Mouse (Mus musculus) ovary, postnatal 14 days (tissue): ENCODE results near the gene Tac4.

Experiments
- DNase-seq: peaks from one replicate; pipeline ENCODE4 v3.0.0; 2022; ENCODE audit warnings: low spot score

Gene Tac4

GRCm38 (mm10) chr11:95263816-95264454 lies 2.6 kb downstream of the Tac4 start:
- no peak for DNase-seq

- no peak for DNase-seq
Measured at GRCm38 (mm10) chr11:95264455-95265013, 3.2 kb downstream of the Tac4 start.

GRCm38 (mm10) chr11:95266540-95267245 lies 5.4 kb downstream of the Tac4 start:
- no peak for DNase-seq

GRCm38 (mm10) chr11:95273661-95274060 lies 12.3 kb downstream of the Tac4 start:
- no peak for DNase-seq

- DNase-seq: no peak
Measured at GRCm38 (mm10) chr11:95274613-95275012, 13.3 kb downstream of the Tac4 start.

- DNase-seq: no peak
Measured at GRCm38 (mm10) chr11:95276056-95276455, 14.7 kb downstream of the Tac4 start.

GRCm38 (mm10) chr11:95279061-95279659 lies 17.8 kb downstream of the Tac4 start:
- no peak for DNase-seq

GRCm38 (mm10) chr11:95282331-95282730 lies 21.0 kb downstream of the Tac4 start:
- DNase-seq: no peak

GRCm38 (mm10) chr11:95291998-95292397 lies 30.7 kb downstream of the Tac4 start:
- DNase-seq: no peak

GRCm38 (mm10) chr11:95293017-95293624 lies 31.8 kb downstream of the Tac4 start:
- no peak for DNase-seq

- no peak for DNase-seq
Measured at GRCm38 (mm10) chr11:95295736-95296135, 34.4 kb downstream of the Tac4 start.

- DNase-seq: no peak
Measured at GRCm38 (mm10) chr11:95298146-95298545, 36.8 kb downstream of the Tac4 start.

GRCm38 (mm10) chr11:95299886-95300285 lies 38.6 kb downstream of the Tac4 start:
- no peak for DNase-seq

GRCm38 (mm10) chr11:95301772-95302171 lies 40.4 kb downstream of the Tac4 start:
- no peak for DNase-seq

- DNase-seq: no peak
Measured at GRCm38 (mm10) chr11:95305600-95305999, 44.3 kb downstream of the Tac4 start.

GRCm38 (mm10) chr11:95307526-95307925 lies 46.2 kb downstream of the Tac4 start:
- no peak for DNase-seq

GRCm38 (mm10) chr11:95309510-95310006 lies 48.2 kb downstream of the Tac4 start:
- peak; percentile 86 for DNase-seq

GRCm38 (mm10) chr11:95310007-95310647 lies 48.8 kb downstream of the Tac4 start, which contains the start of gene Kat7:
Kat7 (minus strand) TSS chr11:95310246.
- DNase-seq: peak; percentile 90

- peak; percentile 22 for DNase-seq
Measured at GRCm38 (mm10) chr11:95310648-95311424, 49.5 kb downstream of the Tac4 start.

- no peak for DNase-seq
Measured at GRCm38 (mm10) chr11:95311425-95311807, 50.1 kb downstream of the Tac4 start.
